Mouse (Mus musculus): Measurements from ENCODE around the gene Abcb1b.

- TF ChIP-seq CTCF (IDR thresholded peaks at IDR 0.05; ENCODE audit: borderline replicate concordance, extremely low read depth, insufficient read depth, insufficient read length) (no peak), POLR2A (IDR thresholded peaks at IDR 0.05; ENCODE audit: borderline replicate concordance, extremely low read depth, insufficient read depth, insufficient read length, poor library complexity, severe bottlenecking) (no peak)
These were observed 59.3 kb downstream of the Abcb1b start for GRCm38 (mm10) chr5:8857201-8857600.

All from brain, embryonic 14.5 days (tissue).